Mouse (Mus musculus) stomach, postnatal 0 days (tissue): ENCODE data around the gene Macc1.

Experiments
- CTCF ChIP-seq: IDR thresholded peaks from 2 replicates; pipeline ENCODE4 v1.5.1; 2016; ENCODE audit warnings: antibody characterized with exemption, low read depth, mild to moderate bottlenecking, moderate library complexity
- EP300 ChIP-seq: optimal IDR thresholded peaks from 2 replicates; pipeline ENCODE3; 2016; ENCODE audit warnings: antibody characterized with exemption

DNA sequence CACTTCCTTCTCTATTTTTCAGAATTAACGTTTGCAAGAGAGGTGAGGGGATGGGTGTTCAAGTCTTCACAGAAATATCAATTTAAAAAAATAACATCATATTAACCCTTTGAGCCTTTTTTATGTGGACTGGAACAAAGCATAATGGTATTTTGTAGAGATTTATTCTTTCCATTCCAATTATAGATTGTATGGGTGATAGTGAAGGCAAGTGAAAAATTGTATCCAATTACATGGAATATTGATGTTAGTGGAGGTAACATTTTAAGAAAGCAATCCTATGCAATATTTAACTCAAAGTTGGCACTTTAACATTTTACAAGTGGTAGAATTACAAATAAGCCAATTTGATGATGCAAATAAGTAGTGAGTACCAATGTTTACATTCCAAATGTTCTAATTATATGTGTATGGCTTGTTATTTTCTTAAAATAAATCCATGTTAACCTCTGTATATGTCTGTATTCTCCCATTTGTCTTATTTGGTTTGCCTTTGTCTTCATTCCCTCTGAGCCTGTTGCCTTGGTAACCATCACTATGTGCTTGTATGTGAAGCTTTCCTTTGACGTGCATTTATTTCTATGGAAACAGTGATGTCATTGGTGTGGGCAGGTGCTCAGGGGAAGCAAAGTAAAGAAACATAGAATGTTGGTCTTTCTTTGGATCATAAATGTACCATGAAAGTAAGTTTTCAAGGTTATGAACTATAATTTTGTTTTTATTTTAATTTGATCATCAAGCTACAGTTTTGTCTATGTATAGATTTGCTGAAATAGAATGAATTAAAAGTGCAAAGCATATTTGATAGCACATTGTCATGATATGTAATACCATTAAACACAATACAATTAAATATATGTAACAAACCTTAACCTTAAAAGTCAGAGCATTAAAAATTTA is 150.2 kb downstream of the Macc1 start:
- no peak for TF ChIP-seq CTCF
- no peak for TF ChIP-seq EP300
